Comparison of ENCODE assay signal across 8 mouse cellular contexts in the genomic region with DNA sequence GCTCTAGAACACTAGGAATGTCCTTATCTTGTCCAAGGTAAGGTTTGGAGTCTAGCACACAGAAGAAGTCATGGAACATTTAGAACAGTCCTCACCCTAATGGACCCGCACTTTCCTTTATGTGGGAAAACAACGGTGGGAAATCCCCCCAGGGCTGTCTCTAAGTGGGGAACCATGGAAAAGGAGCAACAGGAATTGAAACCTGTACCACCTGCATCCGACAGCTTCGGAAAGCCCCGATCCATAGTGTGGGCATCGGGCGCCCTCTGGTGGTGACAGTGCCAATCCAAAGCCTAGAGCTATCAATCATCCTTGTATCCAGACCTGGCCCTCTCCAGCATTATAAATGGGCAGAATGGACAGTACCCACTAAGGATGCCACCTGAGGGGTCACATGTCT.
DNase-seq lines count a peak whose midpoint lies in the region.

No protein-coding gene starts in this region.

- no peaks in the 10 kb centered on the region for H3K9me3 ChIP-seq in forebrain, embryonic 10.5 days
- H3K9me3 ChIP-seq in midbrain, embryonic 10.5 days (replicated peaks): no peaks in the 10 kb centered on the region

- H3K27ac ChIP-seq in forebrain, embryonic 10.5 days: no peak overlapping the region
- no peak overlapping the region for H3K27ac ChIP-seq in midbrain, embryonic 10.5 days (replicated peaks)

- peaks cover 33% of the 10 kb centered on the region for H3K27me3 ChIP-seq in forebrain, embryonic 10.5 days (ENCODE audit: poor library complexity, severe bottlenecking)
- peaks cover 12% of the 10 kb centered on the region for H3K27me3 ChIP-seq in midbrain, embryonic 10.5 days (ENCODE audit: low read depth, poor library complexity, severe bottlenecking)

- H3K4me3 ChIP-seq in forebrain, embryonic 10.5 days: no peak overlapping the region
- H3K4me3 ChIP-seq in midbrain, embryonic 10.5 days: no peak overlapping the region

- H3K4me1 ChIP-seq in forebrain, embryonic 10.5 days: peaks cover 11% of the 10 kb centered on the region; the same call in 1 of the 2 replicates
- H3K4me1 ChIP-seq in midbrain, embryonic 10.5 days: no peaks in the 10 kb centered on the region

- H3K36me3 ChIP-seq in forebrain, embryonic 10.5 days (replicated peaks): no peaks in the 10 kb centered on the region
- H3K36me3 ChIP-seq in midbrain, embryonic 10.5 days: no peaks in the 10 kb centered on the region

- DNase-seq in Muller cell, postnatal 12 days (ENCODE audit: inconsistent ontology term): peak; percentile 69
- DNase-seq in c-Kit-negative CD71-positive TER-119-positive erythroid progenitor cells, embryonic 14.5 days (ENCODE audit: low read depth, low spot score): peak; percentile 30
- DNase-seq in forebrain, embryonic 10.5 days (ENCODE audit: extremely low spot score, low spot score): peak; percentile 77
- peak; percentile 86 for DNase-seq in heart, postnatal 4 days
- DNase-seq in left cerebral cortex, adult 11 months (ENCODE audit: low spot score): peak; percentile 41
- peak; percentile 79 for DNase-seq in midbrain, embryonic 10.5 days (ENCODE audit: low spot score)
- peak; percentile 95 for DNase-seq in right cerebral cortex, postnatal 4 days
- peak; percentile 56 to 77 for DNase-seq in urinary bladder, postnatal 4 days (ENCODE audit: low spot score in 2 of 2)

- 8% methylated on average over 7 of the region's 7 CpGs for WGBS in forebrain, embryonic 10.5 days
- 13% methylated on average over 7 of the region's 7 CpGs for WGBS in midbrain, embryonic 10.5 days

Comparison
In these comparisons a context has a peak if more than half of its experiments do, and no peak if none do; other contexts are left out.
1. DNase-seq: peak in every context shown above with its lines; median percentile 95 in right cerebral cortex, postnatal 4 days; 86 in heart, postnatal 4 days; 79 in midbrain, embryonic 10.5 days; 77 in forebrain, embryonic 10.5 days; 69 in Muller cell, postnatal 12 days; 66 in urinary bladder, postnatal 4 days; 41 in left cerebral cortex, adult 11 months; 30 in c-Kit-negative CD71-positive TER-119-positive erythroid progenitor cells, embryonic 14.5 days.